Mouse (Mus musculus) midbrain, embryonic 13.5 days (tissue): Measurements from ENCODE around the gene Fkbp11. TPM values are rescaled to one million over a fixed set of nuclear protein-coding genes. Genes with fewer than 3 reads are reported as not detected.
A peak's percentile ranks its signal among the peaks of the same experiment; 100 is the strongest.
"Not testable (repeated sequence)": the region's sequence is repeated elsewhere in the genome, so short reads cannot be mapped to it uniquely, and the experiment has no call there.

Source experiments
- ATAC-seq: fragments of 200-750 bp; cut with Nextera tagmentation; 2 replicates; pipeline ENCODE4 v1.8.0; 2017; ENCODE audit warnings: mild to moderate bottlenecking, moderate TSS enrichment, moderate library complexity
- H3K27ac ChIP-seq: fragments of 300-500 bp; sonication (generic); 2 replicates; pipeline ENCODE4 v1.5.1; 2015; ENCODE audit warnings: inconsistent platforms, mild to moderate bottlenecking, moderate library complexity
- H3K27me3 ChIP-seq: fragments of 300-500 bp; sonication (generic); 2 replicates; pipeline ENCODE4 v1.6.1; 2015; ENCODE audit warnings: mild to moderate bottlenecking, inconsistent platforms
- H3K36me3 ChIP-seq: fragments of 300-500 bp; sonication (generic); 2 replicates; pipeline ENCODE4 v1.6.1; 2015; ENCODE audit warnings: mild to moderate bottlenecking, inconsistent platforms
- H3K4me1 ChIP-seq: fragments of 300-500 bp; sonication (generic); replicated peaks from 2 replicates; pipeline ENCODE4 v1.6.1; 2015; ENCODE audit warnings: inconsistent platforms
- H3K4me2 ChIP-seq: fragments of 300-500 bp; sonication (generic); replicated peaks from 2 replicates; pipeline ENCODE4 v1.6.1; 2015; ENCODE audit warnings: moderate library complexity, mild to moderate bottlenecking, inconsistent platforms
- H3K4me3 ChIP-seq: fragments of 300-500 bp; sonication (generic); replicated peaks from 2 replicates; pipeline ENCODE4 v1.5.1; 2015; ENCODE audit warnings: mild to moderate bottlenecking, inconsistent platforms
- H3K9ac ChIP-seq: fragments of 300-500 bp; sonication (generic); replicated peaks from 2 replicates; pipeline ENCODE4 v1.6.1; 2015; ENCODE audit warnings: mild to moderate bottlenecking, inconsistent platforms
- H3K9me3 ChIP-seq: fragments of 300-500 bp; sonication (generic); 2 replicates; pipeline ENCODE4 v1.6.1; 2016; ENCODE audit warnings: mild to moderate bottlenecking, inconsistent platforms
- WGBS: fragments of 180-500 bp; shearing (Covaris S2); methylation state at CpG from one replicate; pipeline ENCODE4 v1.1.7; 2015; 5-methylcytosine and 5-hydroxymethylcytosine counted together
- polyA plus RNA-seq: library from polyadenylated mRNA; unstranded; fragments of >200 nt; fragmentation: Nextera tagmentation; extraction: Ambion mirVana; gene quantifications from 2 replicates; pipeline ENCODE4 v1.2.1, GENCODE M21; 2015

Fkbp11 gene
- polyA plus RNA-seq, 1 experiment from 2014 or later, result 4.1 TPM

DNA sequence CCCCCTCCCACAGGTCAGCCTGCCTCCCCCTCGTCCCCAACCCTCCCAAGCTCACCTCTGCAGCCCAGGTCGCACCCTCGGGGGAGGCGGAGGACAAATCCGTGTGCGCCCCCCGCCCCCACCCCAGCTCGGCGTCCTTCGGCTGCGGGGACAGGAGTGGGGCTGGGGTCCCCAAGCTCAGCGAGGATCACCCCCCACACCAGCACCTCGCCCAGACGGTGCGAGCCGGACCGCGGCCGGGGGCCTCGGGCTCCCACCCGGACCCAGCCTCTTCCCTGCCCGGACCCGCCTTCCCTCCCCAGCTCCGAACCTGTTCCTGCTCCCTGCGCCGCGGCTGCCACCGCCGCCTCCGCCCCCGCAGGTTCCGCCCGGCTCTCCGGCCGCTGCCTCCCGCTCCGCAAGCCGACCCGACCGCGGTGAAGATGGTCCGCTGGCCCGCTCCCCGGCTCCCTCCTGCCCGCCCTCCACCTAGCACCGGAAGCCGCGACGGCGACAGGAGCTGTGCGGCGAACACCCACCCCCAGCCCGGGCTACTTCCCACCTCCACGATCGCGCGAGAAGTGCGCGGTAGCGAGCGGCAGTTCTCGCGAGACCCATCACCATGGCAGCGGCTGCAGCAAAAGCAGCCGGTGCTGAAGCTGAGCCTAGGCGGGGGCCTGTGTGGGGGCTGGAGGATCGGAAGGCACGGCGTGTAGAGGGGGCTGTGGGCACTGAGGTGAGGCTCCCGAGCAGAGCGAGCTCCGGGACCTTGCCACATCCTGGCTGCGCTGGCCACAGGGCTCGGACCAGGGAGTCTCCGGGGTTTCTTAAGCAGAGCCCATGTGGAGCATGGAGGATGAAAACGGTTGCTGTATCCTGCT lies 34.9 kb upstream of the Fkbp11 start, which contains the start of gene Arf3:
Gene Arf3, minus strand, starts transcription at position 545 of the 860 bp plus-strand sequence.
- peak within 1 kb of the TSS; percentile 97 for H3K4me3 ChIP-seq
- ATAC-seq, result peak; percentile 96

DNA sequence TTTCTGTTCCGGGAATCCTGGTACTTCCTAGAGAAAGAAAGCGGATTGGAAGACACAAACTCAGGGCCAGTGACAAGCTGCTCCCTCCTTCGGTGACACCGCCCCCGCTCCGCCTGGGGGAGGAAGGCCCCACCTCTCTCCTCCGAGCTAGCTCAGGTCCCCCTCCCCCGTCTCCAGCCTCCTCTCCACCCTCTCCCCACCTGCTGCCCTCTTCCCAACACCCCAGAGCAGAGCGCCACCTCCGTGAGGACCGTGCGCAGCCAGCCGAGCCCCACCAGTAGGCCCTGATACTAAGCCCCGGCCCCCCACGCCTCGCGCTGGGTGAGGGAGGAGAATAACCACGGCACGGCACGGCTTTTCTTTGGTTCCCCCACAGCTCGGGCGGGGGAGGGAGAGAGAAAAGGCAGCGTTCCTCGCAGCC lies 34.2 kb upstream of the Fkbp11 start:
- peak; percentile 75 for ATAC-seq
- under 1% methylated on average over 24 of the region's 24 CpGs for WGBS

More for the DNA sequence above, 34.9 kb upstream of the Fkbp11 start, which contains the start of gene Arf3:
- peak within 1 kb of the TSS; percentile 99 for H3K9ac ChIP-seq
- peak within 1 kb of the TSS; percentile 68 for H3K4me2 ChIP-seq
- H3K36me3 ChIP-seq, result peaks cover 24% of the 10 kb centered on the region
- H3K4me1 ChIP-seq, result peaks cover 26% of the 10 kb centered on the region
- H3K27me3 ChIP-seq, result peaks cover 29% of the 10 kb centered on the region
- H3K27ac ChIP-seq, result peak within 1 kb of the TSS; percentile 95
- H3K9me3 ChIP-seq, result no peaks in the 10 kb centered on the region
- WGBS, result under 1% methylated on average over 69 of the region's 76 CpGs

DNA sequence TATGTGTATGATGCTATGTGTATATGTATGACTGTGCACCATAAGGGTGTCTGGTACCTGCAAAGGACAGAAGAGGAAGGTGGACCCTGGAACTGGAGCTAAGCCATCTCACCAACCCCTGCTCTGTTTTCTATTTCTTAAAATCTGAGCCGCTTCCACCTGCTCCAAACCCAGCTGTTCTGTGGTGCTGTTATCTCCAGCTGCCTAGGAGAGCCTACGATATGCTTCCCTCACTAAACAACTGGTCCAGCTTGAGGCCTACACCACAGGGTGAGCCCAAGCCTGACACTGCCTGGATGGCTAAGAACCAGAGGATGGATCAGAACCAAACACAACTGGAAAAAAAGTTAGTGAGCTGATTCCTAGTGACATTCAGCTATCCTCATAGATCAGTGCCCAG lies 26.1 kb upstream of the Fkbp11 start:
- H3K4me1 ChIP-seq, result peaks cover 9% of the 10 kb centered on the region
- WGBS, result 95% methylated on average over 2 of the region's 2 CpGs
- no peaks in the 10 kb centered on the region for H3K9me3 ChIP-seq
- no peak overlapping the region for H3K4me2 ChIP-seq
- H3K9ac ChIP-seq, result no peak overlapping the region
- H3K27ac ChIP-seq, result no peak overlapping the region
- no peaks in the 10 kb centered on the region for H3K27me3 ChIP-seq
- no peak overlapping the region for H3K4me3 ChIP-seq
- no peak for ATAC-seq
- peaks cover 12% of the 10 kb centered on the region for H3K36me3 ChIP-seq

More for the DNA sequence above, 34.2 kb upstream of the Fkbp11 start:
- peak overlapping the region; percentile 95 for H3K27ac ChIP-seq
- peaks cover 26% of the 10 kb centered on the region for H3K27me3 ChIP-seq
- peak overlapping the region; percentile 68 for H3K4me2 ChIP-seq
- peaks cover 25% of the 10 kb centered on the region for H3K36me3 ChIP-seq
- peak overlapping the region; percentile 97 for H3K4me3 ChIP-seq
- peak overlapping the region; percentile 99 for H3K9ac ChIP-seq
- peaks cover 26% of the 10 kb centered on the region for H3K4me1 ChIP-seq
- no peaks in the 10 kb centered on the region for H3K9me3 ChIP-seq

DNA sequence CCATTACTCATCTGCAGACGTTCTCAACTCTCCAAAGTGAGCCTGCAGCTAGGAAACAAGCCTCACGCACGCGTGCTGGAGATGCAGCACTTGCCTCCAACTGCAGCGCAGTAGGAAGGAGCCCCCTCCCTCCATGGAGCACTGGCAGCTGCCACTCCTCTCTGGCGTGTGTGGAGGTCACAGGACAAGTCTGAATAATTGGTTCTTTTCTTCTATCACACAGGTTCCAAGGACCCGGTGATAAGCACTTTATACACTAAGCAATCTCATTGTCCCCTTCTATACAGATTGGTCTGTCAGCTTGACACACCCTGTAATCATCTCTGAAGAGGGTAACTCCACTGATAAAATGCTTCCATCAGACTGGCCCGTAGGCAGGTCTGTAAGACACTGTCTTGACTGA lies 25.0 kb upstream of the Fkbp11 start:
- H3K4me3 ChIP-seq, result no peak overlapping the region
- H3K9ac ChIP-seq, result no peak overlapping the region
- H3K4me2 ChIP-seq, result no peak overlapping the region
- peaks cover 2% of the 10 kb centered on the region; the same call in 1 of the 2 replicates for H3K36me3 ChIP-seq
- H3K4me1 ChIP-seq, result peaks cover 9% of the 10 kb centered on the region
- ATAC-seq, result 0 out of 2 replicates have a peak, but pooled peaks have one; percentile 9
- no peaks in the 10 kb centered on the region for H3K27me3 ChIP-seq
- no peak overlapping the region; the same call in 1 of the 2 replicates for H3K27ac ChIP-seq
- WGBS, result 53% methylated on average over 8 of the region's 8 CpGs
- no peaks in the 10 kb centered on the region for H3K9me3 ChIP-seq

DNA sequence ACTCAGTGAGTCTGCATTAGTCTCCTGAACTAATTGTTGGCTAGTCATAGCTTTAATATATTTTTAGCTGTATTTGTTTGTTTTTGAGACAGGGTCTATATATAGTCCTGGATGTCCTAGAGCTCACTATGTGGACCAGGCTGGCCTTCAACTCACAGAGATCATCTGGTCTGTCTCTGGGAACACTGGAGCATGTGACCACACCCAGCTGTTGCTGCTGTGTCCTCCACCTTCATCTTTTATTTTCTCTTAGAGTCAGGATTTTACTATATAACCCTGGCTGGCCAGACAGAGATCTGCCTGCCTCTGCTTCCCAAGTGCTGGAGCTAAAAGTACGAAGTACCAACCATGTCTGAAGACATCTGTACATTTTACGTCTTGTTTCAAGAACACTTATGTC lies 21.1 kb upstream of the Fkbp11 start:
- no peak for ATAC-seq
- no peaks in the 10 kb centered on the region for H3K9me3 ChIP-seq
- H3K36me3 ChIP-seq, result no peaks in the 10 kb centered on the region; the same call in none of the 2 replicates
- H3K27ac ChIP-seq, result no peak overlapping the region
- H3K27me3 ChIP-seq, result no peaks in the 10 kb centered on the region
- 96% methylated on average over 2 of the region's 2 CpGs for WGBS
- H3K4me2 ChIP-seq, result no peak overlapping the region
- H3K4me3 ChIP-seq, result no peak overlapping the region
- H3K4me1 ChIP-seq, result peaks cover 9% of the 10 kb centered on the region
- no peak overlapping the region for H3K9ac ChIP-seq

DNA sequence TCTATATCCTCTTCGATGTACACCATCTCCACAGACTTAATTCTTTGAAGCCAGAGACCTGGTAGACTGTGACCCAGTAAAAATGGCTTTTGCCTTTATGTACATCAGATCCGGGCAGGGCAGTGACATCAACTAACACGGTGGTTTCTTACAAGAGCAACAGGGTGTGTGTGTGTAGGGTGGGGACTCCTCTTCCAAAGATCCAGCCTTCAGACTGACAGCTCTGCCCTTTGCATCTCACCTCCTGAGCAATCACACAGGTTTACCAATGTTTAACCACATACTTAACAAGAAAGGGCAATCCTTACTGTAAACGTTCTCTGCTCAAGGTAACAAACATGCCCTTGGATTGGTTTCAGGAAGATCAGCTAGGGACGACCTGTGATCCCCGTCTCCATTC lies 19.3 kb upstream of the Fkbp11 start:
- no peak overlapping the region for H3K9ac ChIP-seq
- H3K27me3 ChIP-seq, result no peaks in the 10 kb centered on the region
- H3K4me1 ChIP-seq, result no peaks in the 10 kb centered on the region
- no peak overlapping the region for H3K4me3 ChIP-seq
- WGBS, result 87% methylated on average over 6 of the region's 6 CpGs
- no peaks in the 10 kb centered on the region for H3K9me3 ChIP-seq
- no peak overlapping the region for H3K4me2 ChIP-seq
- H3K36me3 ChIP-seq, result peaks cover 6% of the 10 kb centered on the region
- no peak overlapping the region for H3K27ac ChIP-seq
- no peak for ATAC-seq

DNA sequence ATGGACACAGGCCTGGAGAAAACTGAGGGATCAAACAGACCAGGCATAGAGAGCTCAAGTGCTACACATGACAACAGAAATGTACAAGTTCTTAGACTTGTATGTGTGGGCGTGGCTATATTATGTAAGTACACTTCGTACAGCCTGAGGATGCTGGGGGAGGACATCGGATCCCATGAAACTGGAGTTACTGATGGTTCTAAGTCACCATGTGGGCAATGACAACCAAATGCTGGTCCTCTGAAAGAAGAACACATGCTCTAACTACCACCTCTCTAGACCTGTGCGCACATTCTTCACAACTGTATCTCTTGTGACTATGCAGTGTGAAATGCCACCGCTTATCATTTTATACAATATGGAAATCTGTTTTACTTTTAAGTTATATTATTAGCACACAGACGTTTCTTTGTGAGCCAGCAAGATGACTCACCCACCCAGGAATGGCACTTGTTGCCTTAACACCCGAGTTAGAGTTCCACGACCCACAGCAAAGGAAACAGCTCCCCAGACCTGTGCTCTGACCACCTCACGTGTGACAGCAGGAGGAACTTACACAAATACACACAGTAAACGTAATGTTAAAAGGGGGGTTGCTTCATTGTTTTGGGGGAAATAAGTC lies 18.5 kb upstream of the Fkbp11 start:
- Histone ChIP-seq H3K9me3 (no peaks in the 10 kb centered on the region), H3K27ac (no peak overlapping the region), H3K36me3 (peaks cover 13% of the 10 kb centered on the region), H3K4me3 (no peak overlapping the region), H3K27me3 (no peaks in the 10 kb centered on the region), H3K4me1 (no peaks in the 10 kb centered on the region), H3K4me2 (no peak overlapping the region), H3K9ac (no peak overlapping the region)
- 93% methylated on average over 10 of the region's 10 CpGs for WGBS
- ATAC-seq, result no peak

DNA sequence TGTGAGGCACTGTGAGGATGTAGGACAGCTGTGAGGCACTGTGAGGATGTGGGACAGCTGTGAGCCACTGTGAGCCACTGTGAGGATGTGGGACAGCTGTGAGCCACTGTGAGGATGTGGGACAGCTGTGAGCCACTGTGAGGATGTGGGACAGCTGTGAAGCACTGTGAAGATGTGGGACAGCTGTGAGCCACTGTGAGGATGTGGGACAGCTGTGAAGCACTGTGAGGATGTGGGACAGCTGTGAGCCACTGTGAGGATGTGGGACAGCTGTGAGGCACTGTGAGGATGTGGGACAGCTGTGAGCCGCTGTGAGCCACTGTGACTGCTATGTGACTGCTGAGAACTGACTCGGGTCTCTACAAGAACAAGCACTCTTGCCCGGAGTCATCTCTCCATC lies 15.9 kb upstream of the Fkbp11 start:
- not testable (repeated sequence) for H3K4me1 ChIP-seq, H3K4me3 ChIP-seq, H3K9ac ChIP-seq, H3K27ac ChIP-seq, H3K9me3 ChIP-seq, ATAC-seq, H3K4me2 ChIP-seq, H3K27me3 ChIP-seq
- 91% methylated on average over 3 of the region's 3 CpGs for WGBS
- H3K36me3 ChIP-seq, result peaks cover 39% of the 10 kb centered on the region

DNA sequence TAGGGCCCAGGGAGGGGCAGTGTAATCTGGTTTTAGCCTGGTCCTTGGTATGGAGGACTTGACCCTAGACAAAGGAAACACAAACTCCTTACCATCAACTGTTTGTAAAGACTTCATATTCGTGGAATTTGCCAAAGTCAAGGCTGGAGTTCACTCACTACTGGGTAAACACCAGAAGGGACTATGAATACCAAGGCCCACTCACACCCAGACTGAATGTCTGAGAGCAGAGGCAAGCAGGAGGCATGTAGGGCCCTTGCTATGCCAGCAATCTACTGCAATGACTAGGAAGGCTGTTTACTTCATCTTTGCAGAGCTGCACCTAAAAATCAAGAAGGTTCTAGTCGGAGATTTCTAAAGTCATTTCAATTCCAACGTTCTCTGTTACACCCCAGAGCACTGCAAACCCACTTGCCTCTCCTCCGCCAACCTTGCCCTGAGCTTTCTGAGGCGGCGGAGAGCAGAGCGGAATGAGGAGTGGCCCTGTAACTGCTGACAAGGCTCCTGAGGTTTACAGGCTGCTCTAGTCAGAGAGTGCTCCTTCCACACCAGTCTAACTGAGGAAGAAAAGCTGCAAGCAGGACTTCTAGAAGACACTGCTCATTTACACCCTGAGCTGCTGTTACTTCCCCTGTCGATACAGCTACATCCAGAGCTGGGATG lies 14.9 kb upstream of the Fkbp11 start:
- Histone ChIP-seq H3K9me3 (no peaks in the 10 kb centered on the region), H3K27ac (no peak overlapping the region), H3K27me3 (no peaks in the 10 kb centered on the region), H3K4me1 (no peaks in the 10 kb centered on the region), H3K4me3 (no peak overlapping the region), H3K9ac (no peak overlapping the region), H3K36me3 (peaks cover 46% of the 10 kb centered on the region), H3K4me2 (no peak overlapping the region)
- ATAC-seq, result no peak
- 87% methylated on average over 8 of the region's 8 CpGs for WGBS

DNA sequence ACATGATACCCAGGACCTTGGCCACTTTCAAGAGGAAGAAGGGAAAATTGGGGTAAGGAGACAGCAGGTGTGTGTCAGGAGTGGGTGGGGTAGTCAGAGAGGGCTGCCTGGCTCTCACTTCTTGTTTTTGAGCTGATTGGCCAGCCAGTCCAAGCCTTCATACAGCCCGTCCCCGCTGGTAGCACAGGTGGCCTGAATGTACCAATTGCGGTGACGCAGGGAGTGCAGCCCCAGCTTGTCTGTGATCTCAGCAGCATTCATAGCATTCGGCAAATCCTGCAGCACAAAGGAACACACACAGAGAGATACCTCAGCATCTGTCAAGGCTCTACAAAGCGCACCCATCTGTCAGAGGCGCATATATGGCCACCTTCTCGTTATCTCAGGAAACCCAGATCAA lies 12.2 kb upstream of the Fkbp11 start:
- no peak for ATAC-seq
- Histone ChIP-seq H3K36me3 (peaks cover 71% of the 10 kb centered on the region), H3K9me3 (no peaks in the 10 kb centered on the region), H3K4me3 (no peak overlapping the region), H3K27ac (no peak overlapping the region), H3K4me1 (no peaks in the 10 kb centered on the region), H3K27me3 (no peaks in the 10 kb centered on the region), H3K9ac (no peak overlapping the region), H3K4me2 (no peak overlapping the region)
- WGBS, result 76% methylated on average over 8 of the region's 8 CpGs

DNA sequence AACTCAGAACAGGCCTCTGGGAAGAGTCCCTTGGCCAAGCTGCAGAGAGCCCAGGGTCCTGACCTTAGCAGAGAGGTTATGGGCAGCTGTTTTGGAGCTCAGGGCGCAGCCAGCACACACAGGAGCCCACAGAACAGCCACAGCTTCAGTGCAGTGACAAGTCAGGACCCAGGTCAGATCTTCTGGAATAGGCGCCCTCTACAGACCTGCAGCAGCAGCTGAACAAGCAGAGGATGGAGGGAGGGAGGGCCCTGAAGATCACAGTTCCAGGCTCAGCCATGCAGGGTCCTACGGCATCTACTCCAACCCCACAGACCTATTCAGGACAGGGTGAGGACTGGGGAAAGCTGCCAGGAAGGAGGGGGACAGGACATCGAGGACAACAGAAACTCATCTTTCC lies 10.8 kb upstream of the Fkbp11 start:
- Histone ChIP-seq H3K27ac (no peak overlapping the region), H3K27me3 (no peaks in the 10 kb centered on the region), H3K9me3 (no peaks in the 10 kb centered on the region), H3K4me1 (no peaks in the 10 kb centered on the region), H3K36me3 (peaks cover 79% of the 10 kb centered on the region), H3K4me2 (no peak overlapping the region), H3K4me3 (no peak overlapping the region), H3K9ac (no peak overlapping the region)
- no peak for ATAC-seq
- WGBS, result 68% methylated on average over 4 of the region's 4 CpGs

DNA sequence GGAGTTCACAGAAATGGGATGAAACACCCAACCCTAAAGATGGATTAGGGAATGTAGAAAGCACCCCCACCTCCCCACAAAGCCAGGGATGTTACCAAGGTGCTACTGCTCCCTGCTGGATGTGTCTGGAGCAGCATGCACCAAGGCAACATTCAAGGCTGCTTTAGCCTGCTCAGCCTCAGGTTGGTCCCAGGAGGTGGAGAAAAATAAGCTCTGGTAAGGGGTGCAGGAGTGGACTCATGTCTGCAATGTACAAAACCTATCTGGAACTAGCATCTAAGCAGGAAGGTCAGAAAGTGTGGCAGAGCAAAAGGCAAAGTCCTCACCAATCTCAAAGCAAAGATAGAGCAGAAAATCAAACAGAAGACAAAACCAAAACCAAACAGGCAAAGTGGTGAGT lies 9.9 kb upstream of the Fkbp11 start:
- no peak overlapping the region for H3K4me2 ChIP-seq
- H3K36me3 ChIP-seq, result peaks cover 77% of the 10 kb centered on the region

More for the DNA sequence above, 9.9 kb upstream of the Fkbp11 start:
- H3K9me3 ChIP-seq, result no peaks in the 10 kb centered on the region
- no peak overlapping the region for H3K27ac ChIP-seq
- H3K4me3 ChIP-seq, result no peak overlapping the region
- no peak for ATAC-seq
- H3K9ac ChIP-seq, result no peak overlapping the region
- H3K27me3 ChIP-seq, result no peaks in the 10 kb centered on the region
- H3K4me1 ChIP-seq, result no peaks in the 10 kb centered on the region
